Mouse (Mus musculus): ENCODE data around the gene Hmgcs2.

DNA sequence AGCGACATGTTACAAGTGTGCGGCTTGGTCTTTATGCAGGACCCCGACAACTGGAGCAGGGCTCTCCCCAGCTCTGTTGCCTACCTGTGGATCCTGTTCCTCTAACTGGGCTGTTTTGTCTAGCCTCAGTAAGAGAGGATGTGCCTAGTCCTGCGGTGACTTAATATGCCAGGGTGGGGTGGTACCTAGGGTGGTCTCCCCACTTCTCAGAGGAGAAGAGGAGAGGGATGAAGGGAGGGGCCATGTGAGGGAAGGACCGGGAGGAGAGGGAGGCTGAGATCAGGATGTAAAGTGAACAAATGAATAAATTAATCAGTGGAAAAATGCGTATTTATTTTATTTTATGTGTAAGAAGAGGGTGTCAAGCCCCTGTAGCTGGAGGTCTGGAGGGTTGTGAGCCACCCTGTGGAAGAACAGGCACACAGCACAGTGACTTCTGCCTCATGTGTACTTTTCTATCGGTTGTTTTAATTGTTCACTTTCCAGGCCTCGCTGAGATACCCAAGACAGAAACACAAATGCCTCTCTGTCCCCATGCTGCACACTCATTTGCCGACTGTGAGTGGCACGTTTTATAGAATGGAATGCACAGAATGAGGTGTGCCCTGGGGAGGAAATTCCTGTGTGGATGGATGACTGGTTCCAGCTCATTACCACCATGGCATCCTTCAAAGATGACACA, 75.2 kb downstream of the Hmgcs2 start:
- TF ChIP-seq CTCF (IDR thresholded peaks at IDR 0.05; ENCODE audit: borderline replicate concordance, insufficient read depth, low read length) (peak; percentile 35; the same call in 1 of the 2 replicates), POLR2A (IDR thresholded peaks at IDR 0.05; ENCODE audit: low read depth, low read length) (no peak)
